Mouse (Mus musculus): ENCODE measurements around the gene Tas2r116. TPM values are rescaled to one million over a fixed set of nuclear protein-coding genes. Genes with fewer than 3 reads are reported as not detected.

Gene Tas2r116
- not detected for total RNA-seq (2022)

GRCm38 (mm10) chr6:132855138-132855537, at the start of gene Tas2r116:
Gene Tas2r116, plus strand, starts transcription at chr6:132855438.
- DNase-seq (ENCODE audit: low spot score) = no peak

- DNase-seq (ENCODE audit: low spot score) = no peak
These were observed 8.4 kb upstream of the Tas2r116 start, which contains the start of gene Tas2r123 for GRCm38 (mm10) chr6:132846842-132847241. Gene Tas2r123, plus strand, starts transcription at chr6:132847142.

GRCm38 (mm10) chr6:132867708-132868107, 12.5 kb downstream of the Tas2r116 start, which contains the start of gene Tas2r110:
Gene Tas2r110, plus strand, starts transcription at chr6:132868008.
- no peak for DNase-seq (ENCODE audit: low spot score)

GRCm38 (mm10) chr6:132892711-132893110, 37.5 kb downstream of the Tas2r116 start, which contains the start of gene Tas2r113:
Gene Tas2r113, plus strand, starts transcription at chr6:132893011.
- DNase-seq (ENCODE audit: low spot score) = no peak

Other genes starting within 250 kb of the Tas2r116 start
- not detected for gene A630073D07Rik, start 203.9 kb upstream of the Tas2r116 start, total RNA-seq (2022)
- not detected for gene Tas2r120, start 198.5 kb upstream of the Tas2r116 start, total RNA-seq (2022)
- gene Tas2r121, start 154.4 kb upstream of the Tas2r116 start, total RNA-seq (2022) = not detected
- gene Tas2r122, start 143.5 kb upstream of the Tas2r116 start, total RNA-seq (2022) = not detected
- gene Tas2r115, start 117.4 kb upstream of the Tas2r116 start, total RNA-seq (2022) = not detected
- not detected for gene Tas2r124, start 100.7 kb upstream of the Tas2r116 start, total RNA-seq (2022)
- gene Tas2r102, start 93.3 kb upstream of the Tas2r116 start, total RNA-seq (2022) = not detected
- not detected for gene Tas2r136, start 77.3 kb upstream of the Tas2r116 start, total RNA-seq (2022)
- gene Tas2r117, start 52.6 kb upstream of the Tas2r116 start, total RNA-seq (2022) = not detected
- gene Tas2r123, start 8.3 kb upstream of the Tas2r116 start, total RNA-seq (2022) = not detected
- not detected for gene Tas2r110, start 12.6 kb downstream of the Tas2r116 start, total RNA-seq (2022)
- gene Tas2r113, start 37.6 kb downstream of the Tas2r116 start, total RNA-seq (2022) = not detected
- gene Tas2r125, start 54.2 kb downstream of the Tas2r116 start, total RNA-seq (2022) = not detected
- gene Tas2r129, start 95.7 kb downstream of the Tas2r116 start, total RNA-seq (2022) = not detected
- gene Tas2r131, start 102.5 kb downstream of the Tas2r116 start, total RNA-seq (2022) = not detected
- gene Tas2r109, start 125.5 kb downstream of the Tas2r116 start, total RNA-seq (2022) = not detected
- gene Tas2r103, start 181.7 kb downstream of the Tas2r116 start, total RNA-seq (2022) = not detected
- gene Tas2r140, start 200.4 kb downstream of the Tas2r116 start, total RNA-seq (2022) = not detected
- gene Smim10l1, start 249.5 kb downstream of the Tas2r116 start, total RNA-seq (2022) = 10 to 100 TPM; 64.7 to 74.0 (median 71.1) TPM

Data from heart, adult 8-10 months (tissue).